In genomic region chr1:78781899-78782298, GRCm38 (mm10) we compare ENCODE assay signal across 7 mouse cellular contexts. TPM values are rescaled to one million over a fixed set of nuclear protein-coding genes. Genes with fewer than 3 reads are reported as not detected.
A peak's percentile ranks its signal among the peaks of the same experiment; 100 is the strongest.
DNase-seq lines count a peak whose midpoint lies in the region; ATAC-seq and TF ChIP-seq lines count a peak whose summit lies in the region.

No protein-coding gene starts in this region.

- no peaks in the 10 kb centered on the region for H3K9me3 ChIP-seq in liver, postnatal 0 days (ENCODE audit: low read length)
- H3K9me3 ChIP-seq in hindbrain, embryonic 13.5 days = no peaks in the 10 kb centered on the region
- no peaks in the 10 kb centered on the region for H3K9me3 ChIP-seq in midbrain, postnatal 0 days (ENCODE audit: low read length)

- H3K27me3 ChIP-seq in liver, postnatal 0 days (ENCODE audit: insufficient read depth, low read length) = no peaks in the 10 kb centered on the region
- H3K27me3 ChIP-seq in hindbrain, embryonic 13.5 days = no peaks in the 10 kb centered on the region
- H3K27me3 ChIP-seq in midbrain, postnatal 0 days (ENCODE audit: insufficient read depth, low read length) = no peaks in the 10 kb centered on the region

- H3K36me3 ChIP-seq in liver, postnatal 0 days (replicated peaks; ENCODE audit: insufficient read depth, low read length) = no peaks in the 10 kb centered on the region
- no peaks in the 10 kb centered on the region for H3K36me3 ChIP-seq in hindbrain, embryonic 13.5 days
- no peaks in the 10 kb centered on the region for H3K36me3 ChIP-seq in midbrain, postnatal 0 days (ENCODE audit: insufficient read depth, low read length)

- 61% methylated on average over 5 of the region's 5 CpGs for WGBS in liver, postnatal 0 days (ENCODE audit: insufficient replicate concordance)
- 41% methylated on average over 5 of the region's 5 CpGs for WGBS in hindbrain, embryonic 13.5 days
- WGBS in midbrain, postnatal 0 days = 44% methylated on average over 5 of the region's 5 CpGs

- no peak overlapping the region for H3K9ac ChIP-seq in liver, postnatal 0 days (replicated peaks)
- H3K9ac ChIP-seq in hindbrain, embryonic 13.5 days = no peak overlapping the region
- no peak overlapping the region for H3K9ac ChIP-seq in midbrain, postnatal 0 days (replicated peaks; ENCODE audit: low read length, poor library complexity, severe bottlenecking)

- no peak overlapping the region for H3K4me2 ChIP-seq in liver, postnatal 0 days (ENCODE audit: low read depth, low read length)
- H3K4me2 ChIP-seq in hindbrain, embryonic 13.5 days = no peak overlapping the region
- no peak overlapping the region for H3K4me2 ChIP-seq in midbrain, postnatal 0 days (ENCODE audit: low read depth, low read length, poor library complexity, severe bottlenecking)

- no peak overlapping the region for H3K27ac ChIP-seq in liver, postnatal 0 days (ENCODE audit: low read depth)
- H3K27ac ChIP-seq in hindbrain, embryonic 13.5 days = no peak overlapping the region; the same call in 1 of the 2 replicates
- no peak overlapping the region for H3K27ac ChIP-seq in midbrain, postnatal 0 days (ENCODE audit: low read depth, low read length)

- no peak overlapping the region for H3K4me3 ChIP-seq in liver, postnatal 0 days (ENCODE audit: low read depth, low read length)
- no peak overlapping the region for H3K4me3 ChIP-seq in hindbrain, embryonic 13.5 days
- H3K4me3 ChIP-seq in midbrain, postnatal 0 days (ENCODE audit: low read depth, low read length) = no peak overlapping the region

- TF ChIP-seq CTCF in liver, postnatal 0 days (IDR thresholded peaks at IDR 0.05; ENCODE audit: low read depth) = no peak
- no peak for TF ChIP-seq CTCF in midbrain, postnatal 0 days (IDR thresholded peaks at IDR 0.05)

- ATAC-seq in liver, postnatal 0 days = no peak
- peak; percentile 76 for ATAC-seq in hindbrain, embryonic 13.5 days (ENCODE audit: low FRiP score)
- ATAC-seq in midbrain, postnatal 0 days (ENCODE audit: low FRiP score) = peak; percentile 44; the same call in 1 of the 2 replicates
- no peak for ATAC-seq in megakaryocyte-erythroid progenitor cell, adult 5-6 weeks (replicated peaks; ENCODE audit: low FRiP score, low TSS enrichment, poor library complexity, severe bottlenecking)

- TF ChIP-seq EP300 in liver, postnatal 0 days (IDR thresholded peaks at IDR 0.05; ENCODE audit: low read depth) = no peak

- DNase-seq in liver = peak; percentile 49
- DNase-seq in liver, postnatal 0 days = no peak
- DNase-seq in adrenal gland, postnatal 36 days = peak; percentile 30 to 45
- peak; percentile 77 for DNase-seq in midbrain, postnatal 0 days (ENCODE audit: low spot score)
- no peak for DNase-seq in frontal cortex, postnatal 36 days (ENCODE audit: low spot score in 2 of 2)

- H3K4me1 ChIP-seq in liver, postnatal 0 days (ENCODE audit: insufficient read depth) = no peaks in the 10 kb centered on the region
- peaks cover 8% of the 10 kb centered on the region; the same call in 1 of the 2 replicates for H3K4me1 ChIP-seq in hindbrain, embryonic 13.5 days (replicated peaks)
- H3K4me1 ChIP-seq in midbrain, postnatal 0 days (ENCODE audit: insufficient read depth, low read length) = no peaks in the 10 kb centered on the region

RNA-seq across cellular contexts. Expression of gene Kcne4, which starts 34.7 kb away (rescaled TPM):
- 0.19 and 0.27 TPM in 2 replicates for polyA plus RNA-seq in liver, postnatal 0 days (2015; fragmentation: Nextera tagmentation; extraction: Ambion mirVana)
- 1 to 10 TPM; 7.0 to 8.1 TPM for total RNA-seq in adrenal gland, postnatal 36 days (2021)
- polyA plus RNA-seq in hindbrain, embryonic 13.5 days (2015; fragmentation: Nextera tagmentation; extraction: Ambion mirVana) = 2.4 TPM in 2 replicates
- total RNA-seq in midbrain, postnatal 0 days (2014; rRNA removed) = 0.80 and 1.4 TPM in 2 replicates
- polyA plus RNA-seq in midbrain, postnatal 0 days (2015; fragmentation: Nextera tagmentation; extraction: Ambion mirVana) = 1.7 and 2.3 TPM in 2 replicates
- total RNA-seq in megakaryocyte-erythroid progenitor cell, adult 5-6 weeks (2014; fragmentation: Nextera tagmentation) = not detected in 2 replicates
- not detected in 2 replicates for total RNA-seq in megakaryocyte-erythroid progenitor cell, adult 5-6 weeks (2017)

Comparison
In these comparisons a context has a peak if more than half of its experiments do, and no peak if none do; other contexts are left out.
1. DNase-seq: peak in liver (single experiment), adrenal gland, postnatal 36 days (2 of 2) and midbrain, postnatal 0 days (single experiment); none in liver, postnatal 0 days (single experiment) and frontal cortex, postnatal 36 days (0 of 2).
2. ATAC-seq: peak in hindbrain, embryonic 13.5 days (single experiment) and midbrain, postnatal 0 days (single experiment); none in liver, postnatal 0 days (single experiment) and megakaryocyte-erythroid progenitor cell, adult 5-6 weeks (single experiment).